Mouse (Mus musculus): Measurements from ENCODE around the gene Olfr1420. TPM values are rescaled to one million over a fixed set of nuclear protein-coding genes. Genes with fewer than 3 reads are reported as not detected.

The Olfr1420 gene
- total RNA-seq, 2 experiments from 2014 or later: not detected

Other genes with a start within 250 kb of the Olfr1420 start
- 1,524 and 1,660 TPM in 2 replicates for gene Ms4a3, start 245.7 kb upstream of the Olfr1420 start, total RNA-seq (2015)
- 866 and 1,151 TPM in 2 replicates for gene Ms4a3, start 245.7 kb upstream of the Olfr1420 start, total RNA-seq (2017)
- gene Oosp2, start 226.0 kb upstream of the Olfr1420 start, total RNA-seq (2015): 1.1 and 3.4 TPM in 2 replicates
- gene Oosp2, start 226.0 kb upstream of the Olfr1420 start, total RNA-seq (2017): not detected in 2 replicates
- 5.7 and 7.6 TPM in 2 replicates for gene Oosp1, start 195.4 kb upstream of the Olfr1420 start, total RNA-seq (2015)
- 6.9 and 13.5 TPM in 2 replicates for gene Oosp1, start 195.4 kb upstream of the Olfr1420 start, total RNA-seq (2017)
- not detected in 2 replicates for gene Oosp3, start 189.5 kb upstream of the Olfr1420 start, total RNA-seq (2015)
- gene Oosp3, start 189.5 kb upstream of the Olfr1420 start, total RNA-seq (2017): not detected in 2 replicates
- not detected in 2 replicates for gene Gif, start 139.0 kb upstream of the Olfr1420 start, total RNA-seq (2015)
- gene Gif, start 139.0 kb upstream of the Olfr1420 start, total RNA-seq (2017): not detected in 2 replicates
- gene Mrpl16, start 116.2 kb upstream of the Olfr1420 start, total RNA-seq (2015): 79.3 and 89.8 TPM in 2 replicates
- gene Mrpl16, start 116.2 kb upstream of the Olfr1420 start, total RNA-seq (2017): 104 and 113 TPM in 2 replicates
- 6.4 and 7.4 TPM in 2 replicates for gene Stx3, start 67.2 kb upstream of the Olfr1420 start, total RNA-seq (2015)
- gene Stx3, start 67.2 kb upstream of the Olfr1420 start, total RNA-seq (2017): 5.6 and 7.0 TPM in 2 replicates
- gene Olfr1417, start 47.3 kb upstream of the Olfr1420 start, total RNA-seq (2015): not detected in 2 replicates
- gene Olfr1417, start 47.3 kb upstream of the Olfr1420 start, total RNA-seq (2017): not detected in 2 replicates
- not detected in 2 replicates for gene Olfr1418, start 25.5 kb upstream of the Olfr1420 start, total RNA-seq (2015)
- not detected in 2 replicates for gene Olfr1418, start 25.5 kb upstream of the Olfr1420 start, total RNA-seq (2017)
- not detected in 2 replicates for gene Olfr1419, start 11.5 kb upstream of the Olfr1420 start, total RNA-seq (2015)
- gene Olfr1419, start 11.5 kb upstream of the Olfr1420 start, total RNA-seq (2017): not detected in 2 replicates
- 40.1 and 41.7 TPM in 2 replicates for gene Patl1, start 25.8 kb downstream of the Olfr1420 start, total RNA-seq (2015)
- 11.6 and 12.0 TPM in 2 replicates for gene Patl1, start 25.8 kb downstream of the Olfr1420 start, total RNA-seq (2017)
- 35.3 and 40.5 TPM in 2 replicates for gene Osbp, start 79.4 kb downstream of the Olfr1420 start, total RNA-seq (2015)
- gene Osbp, start 79.4 kb downstream of the Olfr1420 start, total RNA-seq (2017): 42.1 and 50.8 TPM in 2 replicates
- 0.07 TPM in 1 of 2 replicates, not detected in the other for gene Olfr1423, start 154.8 kb downstream of the Olfr1420 start, total RNA-seq (2015)
- not detected in 2 replicates for gene Olfr1423, start 154.8 kb downstream of the Olfr1420 start, total RNA-seq (2017)
- not detected in 2 replicates for gene Olfr1424, start 176.1 kb downstream of the Olfr1420 start, total RNA-seq (2015)
- gene Olfr1424, start 176.1 kb downstream of the Olfr1420 start, total RNA-seq (2017): not detected in 2 replicates
- not detected in 2 replicates for gene Olfr1425, start 191.2 kb downstream of the Olfr1420 start, total RNA-seq (2015)
- gene Olfr1425, start 191.2 kb downstream of the Olfr1420 start, total RNA-seq (2017): not detected in 2 replicates
- gene Olfr1426, start 205.4 kb downstream of the Olfr1420 start, total RNA-seq (2015): not detected in 2 replicates
- gene Olfr1426, start 205.4 kb downstream of the Olfr1420 start, total RNA-seq (2017): not detected in 2 replicates
- not detected in 2 replicates for gene Olfr1427, start 216.8 kb downstream of the Olfr1420 start, total RNA-seq (2015)
- not detected in 2 replicates for gene Olfr1427, start 216.8 kb downstream of the Olfr1420 start, total RNA-seq (2017)
- not detected in 2 replicates for gene Olfr1428, start 229.3 kb downstream of the Olfr1420 start, total RNA-seq (2015)
- gene Olfr1428, start 229.3 kb downstream of the Olfr1420 start, total RNA-seq (2017): not detected in 2 replicates
- not detected in 2 replicates for gene Olfr76, start 236.6 kb downstream of the Olfr1420 start, total RNA-seq (2015)
- gene Olfr76, start 236.6 kb downstream of the Olfr1420 start, total RNA-seq (2017): not detected in 2 replicates

All from megakaryocyte progenitor cell, adult 5-6 weeks (primary cell).